Mouse (Mus musculus): ENCODE measurements around the gene Slc22a26.
"Not testable (repeated sequence)": the region's sequence is repeated elsewhere in the genome, so short reads cannot be mapped to it uniquely, and the experiment has no call there.

Gene Slc22a26

GRCm38 (mm10) chr19:7802571-7802970 lies at the start of gene Slc22a26:
Gene Slc22a26 (minus strand): TSS chr19:7802667.
- no peak for DNase-seq

DNA sequence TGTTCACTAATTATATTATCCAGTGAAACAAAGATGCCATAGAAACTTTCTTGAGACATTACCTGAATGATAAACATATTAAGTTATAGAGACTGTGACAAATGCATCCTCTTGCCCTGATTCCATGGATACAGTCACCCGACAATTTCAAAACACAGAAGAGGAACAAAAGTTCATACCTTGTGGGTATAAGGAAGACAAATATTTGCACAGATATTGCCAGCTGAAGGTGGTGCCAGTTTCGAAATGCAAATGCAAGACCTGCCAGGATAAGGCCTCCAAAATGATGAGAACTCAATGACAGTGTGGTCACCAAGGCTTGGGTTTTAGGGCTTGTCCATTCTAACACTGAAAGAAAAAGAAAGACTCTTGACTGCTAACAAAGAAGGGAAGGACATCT lies 27.4 kb upstream of the Slc22a26 start:
- no peak for DNase-seq

- DNase-seq, result no peak
Measured at GRCm38 (mm10) chr19:7790571-7790970, 11.9 kb downstream of the Slc22a26 start.

DNA sequence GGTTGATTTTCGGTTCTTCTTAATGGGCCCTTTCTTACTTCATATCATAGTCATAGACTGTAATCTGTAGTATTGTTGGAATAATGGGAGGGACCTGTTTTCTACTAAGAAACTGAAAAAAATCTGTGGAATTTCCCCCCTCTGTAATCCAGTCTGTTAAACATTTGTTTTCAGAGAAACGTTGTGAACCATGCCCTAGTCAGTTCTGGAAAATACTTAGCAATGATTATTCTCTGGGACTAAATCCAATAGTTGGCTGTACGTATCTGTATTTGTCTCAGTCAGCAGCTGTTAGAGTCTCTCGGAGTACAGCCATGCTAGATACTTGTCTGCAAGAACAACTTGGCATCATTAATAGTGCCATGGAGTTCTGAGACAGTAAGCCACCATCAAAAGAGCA lies 27.2 kb downstream of the Slc22a26 start:
- DNase-seq, result no peak

GRCm38 (mm10) chr19:7766124-7766523 lies 36.3 kb downstream of the Slc22a26 start:
- DNase-seq, result no peak

DNA sequence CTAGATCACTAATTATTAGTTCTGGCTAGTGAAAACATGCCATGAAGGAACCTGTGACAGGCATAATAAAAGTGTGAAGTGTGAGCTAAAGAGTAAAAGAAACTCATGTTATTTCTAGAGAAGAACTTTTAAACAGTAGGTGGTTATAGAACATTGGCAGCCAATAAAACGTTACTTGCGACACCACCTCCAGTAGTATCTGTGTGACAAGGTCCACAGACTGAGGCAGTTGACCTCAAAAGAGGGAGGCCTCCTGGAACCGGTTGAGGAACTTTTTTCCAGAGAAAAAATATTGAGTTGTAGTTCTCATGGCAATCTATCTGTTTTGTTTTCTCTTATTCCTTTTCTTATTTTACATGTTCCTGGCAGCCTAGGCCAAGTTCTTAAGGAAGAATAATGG lies 36.9 kb downstream of the Slc22a26 start:
- no peak for DNase-seq

GRCm38 (mm10) chr19:7753371-7753770 lies 49.1 kb downstream of the Slc22a26 start:
- not testable (repeated sequence) for DNase-seq

Data from kidney, postnatal 4 days (tissue).